Mouse (Mus musculus) inflammation-experienced regulatory T-cells, adult 6 months (primary cell): ENCODE data around the gene Ndufs4. TPM values are rescaled to one million over a fixed set of nuclear protein-coding genes. Genes with fewer than 3 reads are reported as not detected.
"Not testable (repeated sequence)": the region's sequence is repeated elsewhere in the genome, so short reads cannot be mapped to it uniquely, and the experiment has no call there.

Experiments
- ATAC-seq: one replicate; pipeline ENCODE4 v1.8.0; 2017
- polyA plus RNA-seq, 3 experiments: library from polyadenylated mRNA; unstranded; fragments of 100-300 nt; shearing (Covaris generic); gene quantifications; one replicate each; pipeline ENCODE4 v1.2.1; 2017

The Ndufs4 gene
- polyA plus RNA-seq, 3 experiments from 2014 or later: 167 to 224 (median 174) TPM

DNA sequence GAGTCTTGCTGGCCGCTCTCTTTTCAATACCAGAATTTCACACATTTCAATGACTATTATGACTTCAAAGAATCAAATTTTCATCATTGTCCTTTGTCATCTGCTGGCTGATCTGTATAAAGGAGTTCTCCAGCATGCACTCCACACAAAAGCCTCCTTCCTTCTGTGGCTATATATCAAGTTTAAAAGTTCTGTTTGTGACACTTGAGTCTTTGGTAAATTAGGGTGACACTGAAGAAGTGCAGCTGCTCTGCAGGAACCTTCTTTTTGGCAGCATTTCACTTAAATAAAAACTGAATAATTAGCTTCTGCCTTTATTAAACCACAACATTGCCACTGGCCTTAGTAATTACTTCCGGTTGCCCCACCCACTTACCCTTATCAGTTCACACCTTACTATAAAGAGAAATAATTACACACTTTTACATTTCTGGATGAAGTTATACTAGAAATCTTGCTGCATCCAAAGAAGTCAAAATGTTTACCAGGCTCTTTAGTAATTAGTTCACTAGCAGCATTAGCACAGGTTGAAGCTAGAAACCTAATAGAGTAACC is 68.1 kb downstream of the Ndufs4 start:
- no peak for ATAC-seq

DNA sequence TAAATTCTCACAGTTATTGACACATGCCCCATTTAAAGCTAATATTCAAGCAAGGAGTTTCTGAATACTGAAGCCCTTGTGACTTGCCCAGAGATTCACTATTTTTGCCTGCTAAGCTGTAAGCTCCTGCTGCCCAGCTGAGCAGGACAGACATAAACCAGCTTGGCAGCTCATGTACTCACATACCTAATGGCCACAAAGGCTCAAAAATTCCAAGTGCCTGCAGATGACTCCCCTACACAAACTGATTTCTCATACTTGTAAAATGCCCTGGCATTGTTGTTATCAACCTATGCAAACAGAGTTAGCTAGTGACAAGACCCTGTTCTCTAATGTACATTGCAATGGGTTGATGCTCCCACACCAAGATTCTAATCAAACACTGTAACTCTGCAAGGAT is 68.9 kb downstream of the Ndufs4 start:
- no peak for ATAC-seq

GRCm38 (mm10) chr13:114315374-114315773 is 72.7 kb downstream of the Ndufs4 start:
- no peak for ATAC-seq

DNA sequence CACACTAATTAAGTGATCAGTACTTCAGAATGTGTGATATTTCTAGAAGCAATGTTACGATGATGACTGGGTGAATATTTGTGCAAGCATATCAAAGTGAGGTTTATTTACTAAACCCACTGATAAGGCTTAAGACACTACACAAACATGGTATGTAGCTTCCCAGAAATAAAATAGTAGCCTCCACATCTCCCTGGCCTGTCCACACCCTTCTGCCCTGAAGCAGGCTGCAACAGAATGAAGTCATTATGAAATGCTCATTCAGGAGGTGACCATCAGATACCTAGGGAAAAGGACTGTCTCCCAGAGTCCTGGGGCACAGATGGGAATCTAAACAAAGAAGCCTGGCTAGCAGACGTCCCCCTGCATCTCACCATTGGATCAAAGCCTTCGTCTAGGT is 73.1 kb downstream of the Ndufs4 start:
- no peak for ATAC-seq

DNA sequence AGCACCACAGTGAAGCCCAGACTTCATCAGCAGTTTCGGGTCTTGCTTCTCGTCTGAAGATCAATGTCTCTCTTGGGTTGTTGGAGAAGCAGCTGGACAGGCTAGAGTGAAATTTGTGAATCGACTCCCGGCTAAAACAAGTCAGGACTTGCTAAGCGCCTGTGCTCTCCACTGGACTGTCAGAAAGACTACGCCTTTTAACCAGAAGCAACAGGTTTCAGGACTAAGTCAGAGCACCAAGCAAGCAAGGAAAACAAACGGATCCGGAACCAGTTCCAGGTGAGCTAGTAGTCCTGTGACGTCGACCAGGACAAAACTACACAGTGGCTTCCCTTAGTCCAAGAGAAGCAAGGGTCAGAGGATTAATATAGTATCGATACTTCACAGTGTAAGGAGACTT is 77.5 kb downstream of the Ndufs4 start:
- no peak for ATAC-seq

- ATAC-seq: no peak
Observed at GRCm38 (mm10) chr13:114304684-114305083, 83.4 kb downstream of the Ndufs4 start.

GRCm38 (mm10) chr13:114303466-114304175 is 84.4 kb downstream of the Ndufs4 start:
- ATAC-seq: no peak

- no peak for ATAC-seq
Observed at GRCm38 (mm10) chr13:114297761-114298160, 90.3 kb downstream of the Ndufs4 start.

DNA sequence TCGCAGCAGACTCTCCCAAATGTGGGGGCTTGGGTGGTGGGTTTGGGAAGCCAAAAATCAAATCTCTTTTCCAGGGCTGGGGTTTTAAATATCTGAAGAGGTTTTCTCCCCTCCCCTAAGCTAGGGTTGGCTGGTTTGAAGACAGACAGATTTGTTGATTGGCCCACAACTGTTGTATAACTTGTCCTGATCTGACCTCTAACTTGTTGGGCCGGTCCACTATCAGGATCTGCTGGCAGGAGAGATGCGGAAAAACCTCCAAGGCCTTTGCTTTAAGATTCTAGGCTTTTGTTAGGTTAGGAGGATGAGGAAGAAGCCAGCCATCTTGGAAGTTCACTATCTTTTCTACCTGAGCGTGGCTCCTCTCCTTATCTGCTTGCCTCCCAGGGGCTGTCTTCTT is 91.5 kb downstream of the Ndufs4 start:
- no peak for ATAC-seq

GRCm38 (mm10) chr13:114289411-114289810 is 98.6 kb downstream of the Ndufs4 start:
- ATAC-seq: no peak

- no peak for ATAC-seq
Observed at GRCm38 (mm10) chr13:114288511-114288910, 99.5 kb downstream of the Ndufs4 start.

DNA sequence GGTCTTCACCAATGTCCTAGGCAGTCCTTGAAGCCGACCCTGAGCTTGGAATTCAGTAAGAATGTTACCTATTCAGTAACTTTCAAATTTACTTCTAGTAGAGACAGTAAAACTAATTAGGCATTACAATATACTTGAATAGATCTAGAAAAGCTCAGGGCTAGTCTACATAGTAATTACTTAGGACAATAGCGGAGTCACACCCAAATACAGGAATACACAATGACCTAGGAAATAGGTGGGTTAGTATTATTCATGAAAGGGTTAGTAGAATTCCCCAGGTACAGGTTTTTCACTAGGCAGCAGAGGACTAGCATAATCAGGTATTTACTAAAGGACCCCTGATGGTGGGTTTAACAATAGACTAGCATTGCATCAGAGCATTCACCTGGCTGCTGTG is 109.4 kb downstream of the Ndufs4 start:
- not testable (repeated sequence) for ATAC-seq

DNA sequence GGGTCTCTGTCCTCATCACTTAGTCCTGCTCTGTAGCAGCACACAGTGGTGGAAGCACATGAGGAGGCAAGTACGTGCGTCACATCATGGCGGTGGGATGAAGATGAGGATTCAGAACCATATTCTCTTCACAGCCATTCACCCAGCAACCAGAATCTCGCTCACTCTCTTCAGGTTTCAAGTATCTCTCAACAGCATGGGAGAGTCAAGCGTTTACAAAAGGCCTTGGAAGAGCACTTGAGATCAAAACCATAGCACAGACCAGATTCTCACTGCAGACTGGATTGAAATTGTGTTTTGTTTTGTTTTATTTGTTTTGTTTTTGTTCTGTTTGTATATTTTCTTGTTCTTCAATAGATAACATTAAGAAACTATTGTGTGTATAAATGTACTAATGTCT is 110.8 kb downstream of the Ndufs4 start:
- no peak for ATAC-seq

DNA sequence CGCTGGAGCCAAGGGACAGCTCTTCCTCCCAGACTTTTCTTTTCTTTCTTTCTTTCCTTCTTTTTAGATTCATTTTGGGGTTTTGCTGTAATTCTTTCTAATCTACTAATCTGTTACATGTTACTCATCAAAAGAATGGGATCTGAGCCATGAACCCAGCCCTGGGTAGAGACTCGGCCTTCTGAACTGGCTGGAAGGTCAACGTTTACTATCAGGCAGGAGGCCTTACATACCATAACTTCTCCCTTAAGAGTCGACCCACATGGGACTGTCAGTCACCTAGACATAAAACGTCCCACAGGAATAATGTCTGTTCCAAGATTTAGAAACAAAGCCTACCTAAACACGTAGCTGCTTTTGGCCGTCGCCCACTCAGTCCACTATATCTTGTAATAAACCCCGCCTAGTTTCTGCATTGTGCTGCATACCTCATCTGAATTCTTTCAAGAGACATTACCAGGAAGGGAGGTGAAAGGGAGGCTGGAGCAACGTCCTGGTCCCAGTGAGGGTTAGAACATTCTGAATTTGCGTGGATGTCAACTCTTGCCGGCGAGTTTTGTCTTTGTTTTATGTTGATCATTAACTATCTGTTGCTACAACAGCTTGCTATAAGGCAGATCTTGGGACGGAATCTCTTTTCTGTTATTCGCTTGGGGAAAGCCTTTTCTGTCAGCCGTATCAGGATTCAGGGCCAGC is 116.5 kb downstream of the Ndufs4 start:
- ATAC-seq: no peak

DNA sequence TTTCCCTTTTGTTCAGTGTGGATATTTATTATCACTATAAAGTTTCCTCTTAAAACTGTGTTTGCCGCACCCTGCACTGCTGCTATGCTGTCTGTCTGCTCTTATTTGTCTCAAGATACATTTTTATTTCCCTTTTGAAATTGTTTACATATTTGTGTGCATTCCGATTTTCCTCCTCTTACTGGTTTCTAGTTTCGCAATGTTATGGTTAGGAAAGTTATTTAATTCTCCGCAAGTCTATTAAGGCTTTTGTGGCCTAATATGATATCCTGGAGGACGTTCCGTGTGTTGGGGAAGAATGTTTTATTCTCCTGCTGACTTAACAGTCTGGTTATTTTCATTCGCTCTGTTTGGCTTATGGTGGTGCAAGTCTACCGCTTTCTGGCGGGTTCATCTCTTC is 120.3 kb downstream of the Ndufs4 start:
- ATAC-seq: no peak

DNA sequence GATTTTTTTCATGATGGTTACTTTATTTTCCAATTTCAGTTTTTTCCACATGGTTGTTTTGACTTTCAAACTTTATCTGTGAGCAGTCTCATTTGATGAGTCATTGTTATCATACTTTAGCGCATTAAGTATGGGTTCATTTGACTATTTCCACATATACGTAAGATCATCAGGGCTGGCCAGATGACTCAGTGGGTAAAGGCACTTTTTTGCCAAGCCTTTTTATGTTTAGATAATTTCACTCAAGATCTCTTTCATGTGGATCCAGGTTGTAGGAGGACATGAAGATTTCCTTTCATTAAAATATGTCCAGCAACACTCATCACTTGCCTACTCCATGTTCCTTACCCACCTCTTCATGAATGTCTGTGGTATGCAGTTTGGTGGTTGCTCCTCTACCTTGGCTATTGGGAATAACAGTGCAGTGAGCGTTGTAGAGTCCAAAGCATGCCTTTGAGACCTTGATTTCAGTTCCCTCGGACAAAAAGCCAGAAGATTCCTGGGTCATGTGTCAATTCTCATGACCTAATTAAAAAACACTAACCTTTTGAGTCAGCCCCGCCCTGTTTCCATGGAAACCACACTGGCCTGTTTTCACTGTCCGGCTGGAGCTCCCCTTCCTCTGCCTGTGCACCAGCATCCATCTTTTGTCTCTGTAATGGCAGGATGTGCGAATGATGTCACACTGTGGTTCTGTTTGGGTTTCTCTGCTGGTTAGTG is 127.4 kb downstream of the Ndufs4 start:
- no peak for ATAC-seq

DNA sequence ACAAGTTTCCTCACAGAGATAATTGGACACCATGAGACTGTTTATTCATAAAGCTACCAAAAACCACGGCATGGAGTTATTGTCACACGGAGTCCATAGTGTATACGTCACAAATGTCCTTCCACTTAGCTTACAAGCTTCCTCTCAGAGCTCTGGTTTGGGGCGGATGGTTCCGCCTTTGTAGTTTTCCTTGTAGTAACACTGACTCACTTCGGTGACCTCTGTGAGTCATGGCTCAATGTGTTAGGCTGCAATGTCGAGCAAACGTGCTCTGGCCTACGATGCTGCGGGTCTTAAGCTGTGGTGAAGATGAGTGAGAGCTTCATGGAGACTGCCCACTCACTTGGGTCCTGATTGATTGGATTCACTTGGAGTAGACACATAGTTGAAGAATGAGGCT is 133.4 kb downstream of the Ndufs4 start:
- ATAC-seq: no peak

Other genes starting within 250 kb of the Ndufs4 start
- under 1 TPM in 1 of 3 experiments, not detected in 2; 0.15 TPM for gene Fst, start 70.7 kb upstream of the Ndufs4 start, polyA plus RNA-seq